Mouse (Mus musculus): Measurements from ENCODE around the gene Jak2. TPM values are rescaled to one million over a fixed set of nuclear protein-coding genes. Genes with fewer than 3 reads are reported as not detected.
A peak's percentile ranks its signal among the peaks of the same experiment; 100 is the strongest.

Gene Jak2
- polyA plus RNA-seq, 1 experiment from 2014 or later: 11.0 TPM

DNA sequence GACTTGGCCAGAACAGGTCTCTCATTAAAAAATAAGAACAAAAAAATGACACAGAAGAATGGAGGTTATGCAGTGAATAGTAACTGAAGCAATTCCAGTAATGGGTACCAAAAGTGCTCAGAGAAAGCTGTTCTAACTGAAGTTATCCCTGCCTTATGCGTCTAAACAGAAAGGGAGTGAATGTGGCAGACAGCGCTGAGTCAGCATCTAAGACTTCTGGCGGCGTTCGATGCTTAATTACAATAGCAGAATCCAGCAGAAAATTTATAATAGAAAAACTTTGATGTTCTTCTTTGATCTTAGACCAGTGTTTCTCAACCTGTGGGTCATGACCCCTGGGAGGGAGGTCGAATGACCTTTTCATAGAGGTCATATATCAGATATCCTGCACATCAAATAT is 94.0 kb downstream of the Jak2 start:
- WGBS: 72% methylated on average over 6 of the region's 6 CpGs
- no peak for ATAC-seq (ENCODE audit: insufficient number of reproducible peaks, insufficient read depth, low FRiP score, low TSS enrichment, low read depth)
- Histone ChIP-seq H3K27ac (no peak overlapping the region), H3K27me3 (no peaks in the 10 kb centered on the region), H3K9ac (no peak overlapping the region), H3K4me1 (no peaks in the 10 kb centered on the region), H3K36me3 (peaks cover 7% of the 10 kb centered on the region), H3K4me3 (no peak overlapping the region), H3K9me3 (no peaks in the 10 kb centered on the region), H3K4me2 (no peak overlapping the region)

DNA sequence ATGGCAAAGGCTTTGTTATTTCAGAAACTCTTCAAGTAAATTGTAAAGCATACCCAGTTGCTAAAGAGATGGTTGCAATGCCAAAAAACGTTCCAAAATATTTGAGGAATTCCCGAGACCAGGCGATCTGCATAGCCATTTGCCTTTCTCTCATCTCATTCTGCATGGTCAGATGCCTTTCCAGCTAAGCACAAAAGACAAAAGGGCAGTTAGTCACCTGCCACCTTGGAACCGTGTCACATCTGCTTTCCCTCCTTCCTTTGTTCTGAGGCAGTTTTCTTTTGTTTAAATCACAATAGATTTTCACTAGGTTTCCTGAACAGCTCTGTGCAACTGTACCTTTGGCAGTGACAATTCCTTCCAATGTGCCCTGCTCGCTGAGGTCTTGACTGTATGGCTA is 99.4 kb downstream of the Jak2 start:
- Histone ChIP-seq H3K4me3 (no peak overlapping the region), H3K36me3 (peaks cover 12% of the 10 kb centered on the region), H3K9ac (no peak overlapping the region), H3K4me2 (no peak overlapping the region), H3K27ac (no peak overlapping the region), H3K9me3 (no peaks in the 10 kb centered on the region), H3K4me1 (no peaks in the 10 kb centered on the region), H3K27me3 (no peaks in the 10 kb centered on the region)
- no peak for ATAC-seq (ENCODE audit: insufficient number of reproducible peaks, insufficient read depth, low FRiP score, low TSS enrichment, low read depth)
- WGBS: 56% methylated on average over 5 of the region's 5 CpGs

DNA sequence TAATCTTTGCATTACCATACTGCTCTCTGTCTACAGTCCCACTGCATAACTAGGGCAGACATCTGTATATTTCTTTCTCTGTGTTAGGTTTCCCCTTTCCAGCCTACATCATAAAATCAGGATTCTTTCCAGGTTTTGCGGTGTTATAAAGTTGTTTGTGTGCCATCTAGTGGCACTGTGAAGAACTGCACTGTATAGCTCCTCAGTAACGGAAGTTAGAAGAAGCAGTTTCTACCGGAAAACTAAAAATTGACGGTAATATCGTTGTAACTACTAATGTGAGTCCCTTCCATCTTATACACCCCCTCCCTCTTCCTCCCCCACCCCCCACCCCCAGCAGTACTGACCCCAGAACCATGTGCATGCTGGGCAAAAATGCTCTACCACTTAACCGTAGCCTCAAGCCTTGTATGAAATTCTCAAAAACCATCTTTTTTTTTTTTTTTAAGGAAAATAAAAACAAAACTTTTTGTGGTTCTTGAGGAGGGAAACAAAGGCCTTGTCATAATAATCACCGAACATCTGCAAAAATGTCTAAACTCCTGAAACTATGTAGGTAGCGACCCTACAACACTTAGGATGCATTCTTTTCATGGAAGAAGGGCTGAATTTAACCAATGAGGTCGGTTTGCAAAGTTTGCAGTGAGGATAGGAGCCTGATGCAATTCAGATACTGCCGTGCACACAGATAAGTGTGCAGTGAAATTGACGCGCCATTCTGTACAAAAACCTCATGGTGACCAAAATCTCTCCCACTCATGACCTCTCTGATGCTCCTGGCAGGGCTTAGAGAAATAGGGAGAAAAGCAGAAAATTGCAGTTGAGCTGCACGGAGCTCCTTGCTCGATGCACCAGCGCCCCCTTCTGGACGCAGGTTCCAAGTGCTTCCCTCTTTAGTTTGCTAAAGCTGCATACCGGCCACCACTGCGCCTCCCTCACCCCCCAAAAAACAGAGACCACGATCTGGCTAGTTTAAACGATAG is 103.6 kb downstream of the Jak2 start:
- Histone ChIP-seq H3K36me3 (peaks cover 21% of the 10 kb centered on the region), H3K27me3 (no peaks in the 10 kb centered on the region), H3K4me1 (peaks cover 3% of the 10 kb centered on the region; the same call in 1 of the 2 replicates), H3K27ac (no peak overlapping the region), H3K9ac (0 out of 2 replicates have a peak overlapping the region, but pooled peaks have one; percentile 47), H3K9me3 (no peaks in the 10 kb centered on the region), H3K4me2 (peak overlapping the region; percentile 61), H3K4me3 (peak overlapping the region; percentile 35)
- peak; percentile 62; the same call in 1 of the 2 replicates for ATAC-seq (ENCODE audit: insufficient number of reproducible peaks, insufficient read depth, low FRiP score, low TSS enrichment, low read depth)
- WGBS: 3% methylated on average over 20 of the region's 20 CpGs

DNA sequence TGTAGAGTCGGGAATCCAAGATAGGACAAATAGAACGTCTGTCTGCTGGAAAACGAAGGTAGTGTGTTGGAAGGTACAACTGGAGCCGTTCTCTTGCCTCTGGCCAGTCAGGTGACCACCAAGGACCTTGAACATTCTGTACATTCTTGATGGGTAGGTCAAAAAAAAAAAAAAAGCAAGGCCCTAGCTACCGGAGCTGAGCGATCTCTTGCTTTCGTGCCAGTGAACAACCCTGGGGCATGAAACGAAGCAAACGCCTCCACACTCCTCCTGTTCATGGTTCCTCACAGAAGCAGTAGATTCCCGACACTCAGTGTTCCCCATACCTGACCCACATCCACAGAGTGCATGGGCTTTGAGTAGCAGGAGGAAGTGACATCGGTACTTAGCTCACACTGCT is 104.7 kb downstream of the Jak2 start:
- Histone ChIP-seq H3K4me2 (no peak overlapping the region), H3K36me3 (peaks cover 18% of the 10 kb centered on the region), H3K9me3 (no peaks in the 10 kb centered on the region), H3K27ac (no peak overlapping the region), H3K9ac (no peak overlapping the region), H3K4me3 (no peak overlapping the region), H3K4me1 (peaks cover 14% of the 10 kb centered on the region), H3K27me3 (no peaks in the 10 kb centered on the region)
- 77% methylated on average over 11 of the region's 11 CpGs for WGBS
- no peak for ATAC-seq (ENCODE audit: insufficient number of reproducible peaks, insufficient read depth, low FRiP score, low TSS enrichment, low read depth)

DNA sequence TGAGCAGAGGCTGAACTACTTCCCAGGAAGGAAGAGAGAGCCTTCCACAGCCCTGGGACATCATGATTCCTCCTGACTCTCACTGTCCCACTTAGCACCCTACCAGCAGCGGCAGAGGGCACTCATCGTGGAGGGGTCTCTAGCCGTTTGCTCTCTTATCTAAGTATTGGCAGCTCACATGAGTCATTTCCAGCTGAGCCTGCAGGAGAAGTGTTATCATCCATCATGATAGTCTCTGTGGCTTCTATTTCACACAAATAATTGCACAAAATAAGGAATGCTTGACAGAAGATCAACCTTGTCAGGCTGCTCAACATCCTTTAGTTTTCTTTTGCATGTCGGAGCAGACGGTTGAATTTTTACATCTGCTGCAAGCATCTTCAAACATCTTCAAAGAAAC is 108.6 kb downstream of the Jak2 start:
- 83% methylated on average over 5 of the region's 5 CpGs for WGBS
- peaks cover 14% of the 10 kb centered on the region; the same call in 1 of the 2 replicates for H3K36me3 ChIP-seq
- H3K9me3 ChIP-seq: no peaks in the 10 kb centered on the region
- peaks cover 20% of the 10 kb centered on the region for H3K4me1 ChIP-seq
- 0 out of 2 replicates have a peak overlapping the region, but pooled peaks have one; percentile 79 for H3K4me2 ChIP-seq
- H3K27me3 ChIP-seq: no peaks in the 10 kb centered on the region
- no peak overlapping the region for H3K27ac ChIP-seq
- H3K9ac ChIP-seq: no peak overlapping the region
- no peak overlapping the region for H3K4me3 ChIP-seq
- no peak for ATAC-seq (ENCODE audit: insufficient number of reproducible peaks, insufficient read depth, low FRiP score, low TSS enrichment, low read depth)

DNA sequence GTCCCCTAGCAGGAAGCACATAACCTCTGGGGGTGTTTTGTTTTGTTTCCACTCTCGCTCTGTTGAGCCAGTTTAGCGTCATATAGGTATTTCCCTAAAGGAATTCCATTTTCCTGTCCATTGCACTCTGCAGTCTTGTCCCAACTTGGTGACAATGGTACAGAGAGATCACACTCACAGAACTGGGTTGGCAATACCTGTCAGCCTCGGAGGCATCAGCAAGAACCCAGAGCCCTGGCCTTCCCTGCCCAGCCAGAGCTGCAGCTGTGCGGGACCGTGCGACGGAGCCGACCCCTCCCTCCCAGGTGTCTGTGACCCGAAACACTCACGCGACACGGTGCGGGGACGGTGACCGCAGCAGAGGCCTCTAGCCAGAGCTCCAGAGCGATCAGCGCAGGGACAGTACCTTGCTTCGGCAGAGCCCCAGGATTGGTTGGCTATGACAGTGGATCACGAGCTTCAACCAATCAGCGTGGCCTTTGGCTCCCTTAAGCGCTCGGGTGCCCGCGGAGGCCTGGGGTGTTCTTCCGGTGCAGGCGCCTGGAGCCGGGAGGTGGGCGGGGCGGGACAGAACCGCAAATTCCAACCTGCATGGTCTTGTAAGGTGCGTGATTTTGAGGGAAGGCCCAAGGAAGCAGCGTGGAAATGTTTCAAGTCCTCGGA is 110.0 kb downstream of the Jak2 start:
- Histone ChIP-seq H3K9me3 (no peaks in the 10 kb centered on the region), H3K9ac (peak overlapping the region; percentile 82), H3K27ac (peak overlapping the region; percentile 39; the same call in 1 of the 2 replicates), H3K27me3 (no peaks in the 10 kb centered on the region), H3K36me3 (peaks cover 14% of the 10 kb centered on the region; the same call in 1 of the 2 replicates), H3K4me3 (peak overlapping the region; percentile 70), H3K4me2 (peak overlapping the region; percentile 79), H3K4me1 (peaks cover 22% of the 10 kb centered on the region)
- ATAC-seq (ENCODE audit: insufficient number of reproducible peaks, insufficient read depth, low FRiP score, low TSS enrichment, low read depth): peak; percentile 97
- 2% methylated on average over 33 of the region's 33 CpGs for WGBS

DNA sequence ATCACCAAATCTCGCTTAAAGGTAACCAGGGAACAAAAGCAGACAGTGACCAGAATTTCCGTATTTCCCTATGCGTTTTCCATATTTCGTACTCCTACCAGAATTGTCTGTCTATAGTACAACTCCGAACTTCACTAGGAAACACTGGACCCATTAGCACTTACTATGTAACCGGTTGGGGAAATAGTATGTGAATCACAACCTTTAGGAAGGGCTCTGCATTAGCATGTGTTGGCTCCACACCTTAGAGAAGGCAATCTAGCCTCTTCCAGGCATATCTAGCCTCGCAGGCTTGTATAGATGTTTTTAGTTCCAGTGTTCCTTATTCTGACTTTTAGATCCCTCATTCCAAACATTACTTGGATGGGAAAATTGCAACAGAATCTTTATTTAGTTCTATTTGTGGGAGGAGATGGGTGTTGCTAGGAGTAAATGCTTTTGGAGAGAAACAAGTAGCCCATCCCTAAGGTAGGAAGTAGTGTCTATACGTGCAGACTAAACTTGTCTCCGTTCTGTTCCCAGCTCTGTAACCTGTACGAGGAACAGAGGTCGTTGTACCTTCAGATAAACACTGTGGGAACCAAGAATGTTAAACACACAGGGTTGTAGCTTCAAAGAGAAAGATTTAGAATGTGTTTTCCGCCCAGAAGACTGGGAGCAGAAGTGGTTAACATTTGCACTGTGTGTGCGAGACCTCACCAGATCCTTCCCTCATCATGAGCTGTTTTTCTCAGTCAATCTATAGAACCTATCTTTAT is 110.7 kb downstream of the Jak2 start:
- H3K27ac ChIP-seq: no peak overlapping the region
- H3K9me3 ChIP-seq: no peaks in the 10 kb centered on the region
- peaks cover 14% of the 10 kb centered on the region; the same call in 1 of the 2 replicates for H3K36me3 ChIP-seq
- no peak for ATAC-seq (ENCODE audit: insufficient number of reproducible peaks, insufficient read depth, low FRiP score, low TSS enrichment, low read depth)
- H3K4me1 ChIP-seq: peaks cover 26% of the 10 kb centered on the region
- peak overlapping the region; percentile 82 for H3K9ac ChIP-seq
- peak overlapping the region; percentile 70 for H3K4me3 ChIP-seq
- peak overlapping the region; percentile 79 for H3K4me2 ChIP-seq
- WGBS: 49% methylated on average over 13 of the region's 13 CpGs
- H3K27me3 ChIP-seq: no peaks in the 10 kb centered on the region

Other genes starting within 250 kb of the Jak2 start
- gene Ak3, start 203.9 kb upstream of the Jak2 start, polyA plus RNA-seq (2015; fragmentation: Nextera tagmentation; extraction: Ambion mirVana): 68.8 and 72.8 TPM in 2 replicates
- gene Rcl1, start 150.5 kb upstream of the Jak2 start, polyA plus RNA-seq (2015; fragmentation: Nextera tagmentation; extraction: Ambion mirVana): 60.4 and 67.0 TPM in 2 replicates
- gene Insl6, start 73.5 kb downstream of the Jak2 start, polyA plus RNA-seq (2015; fragmentation: Nextera tagmentation; extraction: Ambion mirVana): 6.6 and 7.9 TPM in 2 replicates
- gene Rln1, start 82.8 kb downstream of the Jak2 start, polyA plus RNA-seq (2015; fragmentation: Nextera tagmentation; extraction: Ambion mirVana): not detected in 2 replicates
- gene Plgrkt, start 115.6 kb downstream of the Jak2 start, polyA plus RNA-seq (2015; fragmentation: Nextera tagmentation; extraction: Ambion mirVana): 92.6 and 97.6 TPM in 2 replicates
- 0.34 and 0.37 TPM in 2 replicates for gene Cd274, start 115.6 kb downstream of the Jak2 start, polyA plus RNA-seq (2015; fragmentation: Nextera tagmentation; extraction: Ambion mirVana)
- not detected in 2 replicates for gene Pdcd1lg2, start 159.1 kb downstream of the Jak2 start, polyA plus RNA-seq (2015; fragmentation: Nextera tagmentation; extraction: Ambion mirVana)

Measured in embryonic facial prominence, embryonic 13.5 days (tissue).